Mouse (Mus musculus): Measurements from ENCODE around the gene Syt16. TPM values are rescaled to one million over a fixed set of nuclear protein-coding genes. Genes with fewer than 3 reads are reported as not detected.

Syt16 gene
- polyA plus RNA-seq, 1 experiment = 0.01 TPM

- H3K79me3 ChIP-seq (ENCODE audit: low read depth) = no peaks in the 10 kb centered on the region
- H3K4me3 ChIP-seq (ENCODE audit: insufficient read depth, poor library complexity, severe bottlenecking) = no peak overlapping the region
- no peak overlapping the region for H3ac ChIP-seq (ENCODE audit: control insufficient read depth, insufficient read length, low read depth)
- TF ChIP-seq CTCF (IDR thresholded peaks at IDR 0.05; ENCODE audit: control insufficient read depth, insufficient read depth, insufficient read length) (no peak), MAX (IDR thresholded peaks at IDR 0.05) (no peak), CEBPB (IDR thresholded peaks at IDR 0.05; ENCODE audit: low read depth) (no peak), MYOG (IDR thresholded peaks at IDR 0.05; ENCODE audit: control insufficient read depth, extremely low read depth, insufficient read length) (no peak), USF1 (IDR thresholded peaks at IDR 0.05; ENCODE audit: low read depth) (no peak), FOSL1 (IDR thresholded peaks at IDR 0.05; ENCODE audit: insufficient read depth, low read length, poor library complexity, severe bottlenecking) (no peak), MYOD1 (IDR thresholded peaks at IDR 0.05; ENCODE audit: control insufficient read depth, insufficient read length, low read depth) (no peak)
- no peaks in the 10 kb centered on the region for H3K36me3 ChIP-seq (ENCODE audit: control insufficient read depth, insufficient read depth)
- H3K27me3 ChIP-seq (ENCODE audit: control insufficient read depth, insufficient read depth, insufficient read length) = no peaks in the 10 kb centered on the region
- H3K79me2 ChIP-seq (ENCODE audit: control insufficient read depth, insufficient read depth) = no peaks in the 10 kb centered on the region
These were observed 92.1 kb downstream of the Syt16 start for GRCm38 (mm10) chr12:74089342-74090131.

GRCm38 (mm10) chr12:74092546-74092945 lies 95.1 kb downstream of the Syt16 start:
- Histone ChIP-seq H3K79me3 (ENCODE audit: low read depth) (no peaks in the 10 kb centered on the region), H3ac (ENCODE audit: control insufficient read depth, insufficient read length, low read depth) (no peak overlapping the region), H3K79me2 (ENCODE audit: control insufficient read depth, insufficient read depth) (no peaks in the 10 kb centered on the region), H3K27me3 (ENCODE audit: control insufficient read depth, insufficient read depth, insufficient read length) (no peaks in the 10 kb centered on the region), H3K36me3 (ENCODE audit: control insufficient read depth, insufficient read depth) (no peaks in the 10 kb centered on the region), H3K4me3 (ENCODE audit: insufficient read depth, poor library complexity, severe bottlenecking) (no peak overlapping the region)
- TF ChIP-seq MYOD1 (IDR thresholded peaks at IDR 0.05; ENCODE audit: control insufficient read depth, insufficient read length, low read depth) = no peak
- no peak for TF ChIP-seq CTCF (IDR thresholded peaks at IDR 0.05; ENCODE audit: control insufficient read depth, insufficient read depth, insufficient read length)
- no peak for TF ChIP-seq MAX (IDR thresholded peaks at IDR 0.05)
- TF ChIP-seq CEBPB (IDR thresholded peaks at IDR 0.05; ENCODE audit: low read depth) = no peak
- no peak for TF ChIP-seq MYOG (IDR thresholded peaks at IDR 0.05; ENCODE audit: control insufficient read depth, extremely low read depth, insufficient read length)
- TF ChIP-seq FOSL1 (IDR thresholded peaks at IDR 0.05; ENCODE audit: insufficient read depth, low read length, poor library complexity, severe bottlenecking) = no peak
- TF ChIP-seq USF1 (IDR thresholded peaks at IDR 0.05; ENCODE audit: low read depth) = no peak

- Histone ChIP-seq H3K79me3 (ENCODE audit: low read depth) (no peaks in the 10 kb centered on the region), H3K79me2 (ENCODE audit: control insufficient read depth, insufficient read depth) (no peaks in the 10 kb centered on the region), H3K4me3 (ENCODE audit: insufficient read depth, poor library complexity, severe bottlenecking) (no peak overlapping the region), H3ac (ENCODE audit: control insufficient read depth, insufficient read length, low read depth) (no peak overlapping the region), H3K36me3 (ENCODE audit: control insufficient read depth, insufficient read depth) (no peaks in the 10 kb centered on the region), H3K27me3 (ENCODE audit: control insufficient read depth, insufficient read depth, insufficient read length) (no peaks in the 10 kb centered on the region)
- TF ChIP-seq MAX (IDR thresholded peaks at IDR 0.05) = no peak
- TF ChIP-seq CEBPB (IDR thresholded peaks at IDR 0.05; ENCODE audit: low read depth) = no peak
- TF ChIP-seq MYOG (IDR thresholded peaks at IDR 0.05; ENCODE audit: control insufficient read depth, extremely low read depth, insufficient read length) = no peak
- TF ChIP-seq FOSL1 (IDR thresholded peaks at IDR 0.05; ENCODE audit: insufficient read depth, low read length, poor library complexity, severe bottlenecking) = no peak
- TF ChIP-seq CTCF (IDR thresholded peaks at IDR 0.05; ENCODE audit: control insufficient read depth, insufficient read depth, insufficient read length) = no peak
- TF ChIP-seq USF1 (IDR thresholded peaks at IDR 0.05; ENCODE audit: low read depth) = no peak
- TF ChIP-seq MYOD1 (IDR thresholded peaks at IDR 0.05; ENCODE audit: control insufficient read depth, insufficient read length, low read depth) = no peak
These were observed 95.6 kb downstream of the Syt16 start for GRCm38 (mm10) chr12:74093110-74093509.

GRCm38 (mm10) chr12:74094701-74095100 lies 97.2 kb downstream of the Syt16 start:
- Histone ChIP-seq H3K36me3 (ENCODE audit: control insufficient read depth, insufficient read depth) (no peaks in the 10 kb centered on the region), H3K4me3 (ENCODE audit: insufficient read depth, poor library complexity, severe bottlenecking) (no peak overlapping the region), H3ac (ENCODE audit: control insufficient read depth, insufficient read length, low read depth) (no peak overlapping the region)

GRCm38 (mm10) chr12:74098572-74099290 lies 101.3 kb downstream of the Syt16 start:
- Histone ChIP-seq H3K27me3 (ENCODE audit: control insufficient read depth, insufficient read depth, insufficient read length) (no peaks in the 10 kb centered on the region), H3ac (ENCODE audit: control insufficient read depth, insufficient read length, low read depth) (no peak overlapping the region), H3K79me3 (ENCODE audit: low read depth) (no peaks in the 10 kb centered on the region), H3K36me3 (ENCODE audit: control insufficient read depth, insufficient read depth) (no peaks in the 10 kb centered on the region), H3K4me3 (ENCODE audit: insufficient read depth, poor library complexity, severe bottlenecking) (no peak overlapping the region), H3K79me2 (ENCODE audit: control insufficient read depth, insufficient read depth) (no peaks in the 10 kb centered on the region)
- TF ChIP-seq MYOD1 (IDR thresholded peaks at IDR 0.05; ENCODE audit: control insufficient read depth, insufficient read length, low read depth) = no peak
- TF ChIP-seq FOSL1 (IDR thresholded peaks at IDR 0.05; ENCODE audit: insufficient read depth, low read length, poor library complexity, severe bottlenecking) = no peak
- no peak for TF ChIP-seq CEBPB (IDR thresholded peaks at IDR 0.05; ENCODE audit: low read depth)
- no peak for TF ChIP-seq MYOG (IDR thresholded peaks at IDR 0.05; ENCODE audit: control insufficient read depth, extremely low read depth, insufficient read length)
- TF ChIP-seq MAX (IDR thresholded peaks at IDR 0.05) = no peak

More at GRCm38 (mm10) chr12:74094701-74095100, 97.2 kb downstream of the Syt16 start:
- no peaks in the 10 kb centered on the region for H3K79me3 ChIP-seq (ENCODE audit: low read depth)
- H3K27me3 ChIP-seq (ENCODE audit: control insufficient read depth, insufficient read depth, insufficient read length) = no peaks in the 10 kb centered on the region
- no peak for TF ChIP-seq MYOD1 (IDR thresholded peaks at IDR 0.05; ENCODE audit: control insufficient read depth, insufficient read length, low read depth)
- no peak for TF ChIP-seq FOSL1 (IDR thresholded peaks at IDR 0.05; ENCODE audit: insufficient read depth, low read length, poor library complexity, severe bottlenecking)
- TF ChIP-seq CTCF (IDR thresholded peaks at IDR 0.05; ENCODE audit: control insufficient read depth, insufficient read depth, insufficient read length) = no peak
- no peak for TF ChIP-seq MAX (IDR thresholded peaks at IDR 0.05)
- TF ChIP-seq MYOG (IDR thresholded peaks at IDR 0.05; ENCODE audit: control insufficient read depth, extremely low read depth, insufficient read length) = no peak
- no peak for TF ChIP-seq USF1 (IDR thresholded peaks at IDR 0.05; ENCODE audit: low read depth)
- no peak for TF ChIP-seq CEBPB (IDR thresholded peaks at IDR 0.05; ENCODE audit: low read depth)
- no peaks in the 10 kb centered on the region for H3K79me2 ChIP-seq (ENCODE audit: control insufficient read depth, insufficient read depth)
